Mouse (Mus musculus) frontal cortex, adult (tissue): ENCODE measurements at regions not wholly inside any gene's neighbourhood (a gene's known extent, or its start where the extent isn't known, plus 50 kb on each side); places are given as distances from the start of the nearest gene placed in this dataset.

Experiments
- ATAC-seq: cut with Nextera tagmentation; 2 replicates; pipeline ENCODE4 v1.9.2; 2017; ENCODE audit warnings: mild to moderate bottlenecking, moderate library complexity, mixed read lengths; ENCODE audit not compliant: low TSS enrichment

DNA sequence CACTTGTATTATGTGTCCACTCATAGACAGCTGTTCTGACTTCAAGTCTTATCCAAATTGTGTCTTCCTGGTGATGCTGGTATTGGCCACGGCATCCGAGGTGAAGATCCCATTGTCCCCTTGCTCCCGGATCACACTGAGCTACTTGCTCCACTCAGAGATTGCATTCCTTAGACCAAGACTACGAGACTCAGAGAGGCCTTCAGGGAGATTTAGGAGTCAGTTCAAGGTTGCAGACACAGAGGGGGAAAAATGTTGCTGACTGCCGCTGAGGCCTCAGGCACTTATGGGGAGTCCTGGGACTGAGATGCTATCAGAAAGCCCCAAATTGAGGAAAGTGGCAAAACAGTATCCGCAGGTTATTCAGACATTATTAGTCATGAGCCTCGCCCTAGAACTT lies 183.9 kb downstream of the Ly86 start:
- ATAC-seq = no peak

DNA sequence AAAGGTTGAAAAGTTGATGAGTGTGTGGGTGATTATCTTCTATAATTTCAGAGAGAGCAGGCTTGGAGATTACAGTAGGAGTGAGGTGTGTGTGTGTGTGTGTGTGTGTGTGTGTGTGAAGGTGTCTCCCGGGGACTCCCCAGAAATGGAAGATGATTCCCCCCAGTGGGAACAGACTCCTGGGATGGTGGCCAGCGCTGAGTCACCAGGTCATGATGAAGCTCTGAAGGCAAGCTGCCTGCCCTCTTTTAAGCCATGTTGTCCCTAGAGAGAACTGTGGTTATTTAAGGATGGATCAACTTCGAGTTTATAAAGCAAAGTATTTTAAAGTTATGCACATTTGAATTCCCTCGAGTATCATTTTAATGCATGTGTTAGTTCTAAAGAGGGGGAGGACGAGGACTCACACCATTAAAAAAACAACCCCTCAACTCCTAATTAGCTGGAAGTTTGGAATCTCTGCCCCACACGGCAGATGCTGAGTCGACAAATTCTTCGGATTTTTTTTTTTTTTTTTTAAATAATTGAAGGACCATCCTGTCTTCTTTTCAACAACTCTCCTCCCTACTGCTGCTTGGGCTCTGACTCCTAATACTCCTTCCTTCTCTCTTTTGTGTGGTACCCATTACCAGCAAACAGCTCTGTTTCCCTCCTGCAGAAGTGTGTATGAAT lies 186.6 kb downstream of the Ly86 start:
- ATAC-seq = no peak

DNA sequence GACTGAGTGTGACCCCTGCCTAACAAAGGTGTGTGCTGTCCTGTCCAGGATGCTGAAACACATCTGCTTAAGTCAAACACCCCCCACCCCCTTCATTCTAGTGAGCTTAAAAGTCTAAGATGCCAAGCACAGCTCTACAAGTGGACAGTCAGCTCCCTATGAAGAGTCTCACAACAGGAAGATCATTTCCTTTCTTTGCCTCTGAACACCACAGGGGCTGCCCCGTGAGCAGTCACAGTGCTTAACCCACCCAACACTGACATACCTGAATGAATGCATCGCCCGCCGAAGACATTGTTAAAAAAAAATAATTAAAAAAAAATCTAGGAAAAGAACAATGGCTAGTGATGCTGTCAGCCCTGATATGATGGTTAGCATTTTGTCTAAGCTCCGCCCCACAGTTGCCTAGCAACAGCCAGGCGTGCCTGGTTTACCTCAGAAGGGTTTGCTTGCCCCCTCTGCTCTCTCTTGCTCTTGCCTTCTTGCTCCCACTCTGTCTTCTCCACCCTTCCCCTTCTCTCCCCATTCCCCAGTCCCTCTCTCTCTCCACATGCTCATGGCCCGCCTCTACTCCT lies 187.7 kb downstream of the Ly86 start:
- ATAC-seq = no peak

DNA sequence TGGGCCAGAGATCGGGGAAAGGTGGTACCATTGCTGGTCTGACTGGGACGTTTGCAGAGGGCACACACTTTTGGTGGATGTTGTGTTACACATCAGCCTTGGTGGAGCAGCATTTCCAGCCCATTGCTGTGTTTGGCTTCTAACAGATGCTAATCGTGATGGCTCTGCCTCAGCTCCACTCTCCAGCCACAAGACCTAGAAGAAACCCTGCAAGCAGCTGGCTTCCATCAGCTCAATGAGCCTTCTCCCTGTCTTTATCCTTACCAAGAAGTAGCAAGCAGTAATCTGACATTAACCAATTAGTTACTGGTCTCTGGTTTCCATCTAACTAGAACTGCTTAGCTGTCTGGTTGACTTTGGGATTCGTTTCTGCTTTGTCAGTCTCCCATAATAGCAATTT lies 188.8 kb downstream of the Ly86 start:
- ATAC-seq = no peak

DNA sequence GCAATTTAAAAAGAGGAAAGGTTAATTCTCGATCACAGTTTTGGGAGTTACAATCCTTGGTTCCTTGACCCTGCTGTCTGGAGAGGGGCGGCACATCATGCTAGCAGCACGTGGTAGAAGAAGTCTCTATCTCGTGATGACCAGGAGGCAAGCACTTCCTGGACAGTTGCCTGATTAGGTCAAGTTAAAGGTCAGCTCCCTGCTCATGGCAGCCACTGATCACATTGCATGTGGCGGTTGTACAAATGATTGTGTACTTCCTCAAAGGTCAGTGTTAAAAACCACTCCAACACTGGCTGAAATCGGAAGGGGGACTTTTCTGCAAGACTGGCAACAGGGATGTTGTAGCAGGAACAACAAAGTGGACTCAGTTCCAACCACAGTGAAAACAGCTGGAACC lies 192.3 kb downstream of the Ly86 start:
- ATAC-seq = no peak

DNA sequence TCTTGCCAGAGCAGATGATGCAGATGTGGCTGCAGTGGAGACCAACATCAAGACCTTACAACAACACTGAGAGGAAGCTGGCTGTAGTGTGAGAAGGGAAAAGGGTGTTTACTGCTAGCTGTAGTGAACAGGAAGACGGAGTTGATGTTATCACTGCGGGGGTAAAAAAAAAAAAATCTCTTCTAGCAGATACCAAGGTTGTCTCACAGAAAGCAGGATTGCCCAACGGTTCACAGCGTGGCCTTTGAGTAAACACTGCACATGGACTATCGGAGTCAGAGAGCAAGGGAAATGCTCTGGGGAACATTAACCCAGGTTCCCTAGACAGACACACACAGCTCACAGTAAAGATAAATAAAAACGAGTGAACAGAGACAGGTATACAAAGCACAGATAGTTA lies 192.8 kb downstream of the Ly86 start:
- ATAC-seq = no peak

DNA sequence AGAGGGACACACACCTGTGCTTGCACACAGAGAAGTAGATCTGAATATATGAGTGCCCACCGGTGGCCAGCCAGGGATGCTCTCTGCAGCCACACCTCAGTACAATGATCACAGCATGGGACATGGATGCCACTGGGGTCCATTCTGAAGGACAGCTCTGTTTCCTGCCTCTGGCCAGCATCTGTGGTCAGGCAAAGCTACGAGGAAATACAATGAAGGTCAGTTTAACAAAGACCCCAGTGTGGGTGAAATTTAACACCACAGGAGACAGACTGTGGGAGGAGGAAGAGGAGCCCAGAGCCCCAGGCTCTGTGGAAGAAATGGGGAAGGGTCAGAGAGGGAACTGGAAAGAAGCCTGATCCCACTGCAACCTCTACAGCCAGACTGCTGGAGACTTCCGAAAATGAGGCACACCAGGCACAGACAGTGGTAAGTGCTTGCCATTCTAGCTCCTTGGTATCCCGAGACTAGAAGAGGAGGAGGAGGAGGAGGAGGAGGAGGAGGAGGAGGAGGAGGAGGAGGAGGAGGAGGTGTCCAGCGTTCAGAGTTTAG lies 196.0 kb downstream of the Ly86 start:
- ATAC-seq = no peak

DNA sequence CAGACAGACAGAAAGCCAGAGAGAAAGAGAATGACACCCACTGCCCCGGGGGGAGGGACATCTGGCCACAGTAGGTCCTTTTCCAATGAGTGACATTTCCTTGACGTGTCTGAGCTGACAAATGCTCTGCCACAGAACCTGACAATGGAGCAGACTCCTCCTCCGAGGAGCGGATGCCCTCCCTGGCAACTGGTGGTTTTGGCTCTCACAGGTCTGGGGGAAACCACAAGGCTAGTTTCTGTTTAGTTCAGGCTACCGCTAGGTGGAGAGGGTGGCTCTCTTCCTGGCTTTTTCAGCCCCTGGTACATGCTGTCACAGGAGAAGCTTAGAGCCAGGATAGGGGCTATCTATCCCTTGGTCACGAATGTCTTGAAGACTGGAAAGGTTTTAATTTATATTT lies 196.7 kb downstream of the Ly86 start:
- peak; percentile 78 for ATAC-seq

DNA sequence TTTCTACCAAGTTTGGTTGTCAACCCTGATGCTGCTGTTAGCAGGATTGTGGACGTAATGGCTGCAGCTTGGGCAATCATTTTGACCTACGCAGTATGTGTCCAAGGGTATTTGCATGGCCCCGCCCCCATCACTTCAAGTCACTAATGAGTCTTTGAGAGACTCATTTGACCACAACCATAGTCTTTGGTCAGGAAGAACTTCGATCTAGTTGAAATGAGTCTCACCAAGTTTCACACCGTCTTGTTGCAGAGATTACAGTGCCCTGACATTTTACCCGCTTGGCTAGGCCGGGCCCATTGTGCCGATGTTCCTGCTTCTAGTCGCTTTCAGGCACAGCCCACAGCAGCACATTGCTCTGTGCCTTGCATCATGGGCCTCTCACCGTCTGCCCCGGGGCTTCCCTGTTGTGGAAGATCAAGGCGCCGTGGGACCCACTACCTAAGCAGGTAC lies 197.8 kb downstream of the Ly86 start:
- no peak for ATAC-seq

DNA sequence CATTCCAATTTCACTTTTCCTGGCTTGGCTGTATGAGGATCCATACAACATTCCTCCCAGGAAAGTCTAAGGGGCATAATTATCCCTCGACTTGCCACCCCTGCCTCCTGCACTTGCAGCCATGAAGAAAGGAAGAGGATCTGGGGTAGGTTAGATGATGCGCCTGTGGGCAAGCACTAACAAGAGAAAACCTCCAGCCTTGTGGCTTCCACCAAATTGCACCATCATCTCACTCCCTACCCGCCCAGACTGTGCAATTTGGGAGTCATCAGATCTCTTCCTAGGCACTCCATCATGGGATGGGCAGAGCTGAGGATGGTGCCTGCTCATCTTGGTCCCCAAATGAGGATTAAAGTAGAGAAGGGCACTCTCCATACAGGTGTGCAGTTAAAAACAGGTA lies 198.8 kb downstream of the Ly86 start:
- no peak for ATAC-seq

DNA sequence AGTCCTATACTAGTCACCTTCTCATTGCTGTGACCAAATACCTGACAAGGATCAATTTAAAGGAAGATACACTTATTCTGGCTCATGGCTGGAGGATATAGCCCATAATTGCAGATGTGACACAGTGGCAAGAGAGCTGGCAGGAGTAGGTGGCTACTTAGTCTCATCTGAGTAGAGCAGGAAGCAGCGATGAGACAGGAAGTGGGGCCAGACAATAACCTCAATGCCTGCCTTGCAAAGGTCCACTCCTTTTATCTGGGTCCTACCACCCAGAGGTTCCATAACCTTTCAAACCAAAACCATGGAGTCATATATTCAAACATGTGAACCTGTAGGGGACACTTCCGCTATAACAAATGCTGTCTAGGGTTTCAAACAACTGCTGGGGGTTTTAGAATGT lies 199.7 kb downstream of the Ly86 start:
- ATAC-seq = no peak

DNA sequence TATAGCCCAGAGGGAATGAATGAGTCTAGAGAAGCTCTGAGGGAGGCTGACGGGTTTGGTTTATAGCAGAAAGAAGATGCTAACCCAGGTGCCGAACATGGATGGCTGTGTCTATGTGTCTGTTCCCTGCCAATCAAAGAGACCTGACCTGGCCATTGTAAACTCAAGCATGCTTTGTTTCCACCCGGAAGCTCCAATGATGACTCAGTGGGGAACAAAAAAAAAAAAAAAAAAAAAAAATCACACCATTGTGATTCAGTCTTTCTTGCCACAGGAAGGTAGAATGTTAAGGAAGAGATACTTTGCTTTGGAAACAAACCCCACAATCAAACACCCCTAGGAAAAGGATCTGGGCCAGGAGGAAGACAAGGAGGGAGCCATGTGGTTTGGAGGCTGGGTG lies 201.5 kb downstream of the Ly86 start:
- ATAC-seq = no peak

DNA sequence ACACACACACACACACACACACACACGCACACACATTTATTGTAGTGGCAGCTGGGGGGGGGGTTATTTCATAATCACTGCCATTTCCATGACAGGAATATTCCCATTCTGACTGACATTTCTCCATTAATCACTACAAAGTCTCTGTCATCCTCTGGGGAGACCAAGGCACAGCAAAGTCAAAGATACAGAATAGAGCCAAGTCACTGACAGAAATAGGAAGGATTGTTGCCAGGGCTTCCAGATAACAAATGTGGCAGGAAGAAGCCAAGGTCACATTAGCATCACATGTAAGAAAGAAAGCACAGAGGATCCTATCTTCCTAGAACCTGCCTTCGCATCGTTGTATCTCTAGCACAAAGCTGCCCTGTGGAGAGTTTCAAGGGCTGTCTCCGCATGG lies 205.6 kb downstream of the Ly86 start:
- no peak for ATAC-seq

DNA sequence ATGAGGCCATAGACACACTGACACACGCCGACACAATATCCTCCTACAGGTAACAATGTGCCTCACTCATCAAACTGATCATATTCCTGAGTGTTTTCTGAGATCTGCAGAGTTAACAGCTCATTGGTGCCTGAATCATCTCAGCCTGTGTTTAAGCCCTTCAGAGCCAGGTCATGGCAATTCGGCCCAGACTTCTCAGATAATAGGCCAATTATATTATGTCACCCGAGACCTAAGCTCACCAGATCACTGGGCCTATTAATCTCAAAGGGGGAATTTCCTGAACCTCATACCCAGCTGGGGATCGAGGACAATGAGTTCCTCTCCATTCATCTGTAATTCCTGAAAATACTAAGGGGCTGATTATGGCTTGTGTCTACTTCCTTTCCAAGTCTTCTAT lies 208.4 kb downstream of the Ly86 start:
- ATAC-seq = no peak

DNA sequence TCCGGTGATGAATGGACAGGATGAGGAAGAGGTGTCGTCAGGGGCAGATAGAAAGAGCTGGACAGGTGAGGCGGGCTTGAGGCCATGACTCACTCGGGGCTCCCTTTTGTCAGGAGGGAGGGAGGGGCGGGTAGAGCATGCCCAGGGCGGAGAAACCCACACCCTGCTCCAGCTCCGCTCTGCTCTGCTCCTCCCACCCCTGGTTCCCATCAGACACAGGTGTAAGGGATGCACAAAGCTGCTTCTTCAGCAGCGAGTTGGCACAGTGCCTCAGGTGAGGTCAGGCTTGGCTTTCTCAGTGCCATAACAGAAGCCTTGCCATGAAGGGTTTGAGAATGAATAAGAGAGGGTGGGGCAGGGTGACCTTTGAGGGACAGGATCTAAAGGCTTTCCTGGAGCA lies 212.2 kb downstream of the Ly86 start:
- ATAC-seq = no peak

DNA sequence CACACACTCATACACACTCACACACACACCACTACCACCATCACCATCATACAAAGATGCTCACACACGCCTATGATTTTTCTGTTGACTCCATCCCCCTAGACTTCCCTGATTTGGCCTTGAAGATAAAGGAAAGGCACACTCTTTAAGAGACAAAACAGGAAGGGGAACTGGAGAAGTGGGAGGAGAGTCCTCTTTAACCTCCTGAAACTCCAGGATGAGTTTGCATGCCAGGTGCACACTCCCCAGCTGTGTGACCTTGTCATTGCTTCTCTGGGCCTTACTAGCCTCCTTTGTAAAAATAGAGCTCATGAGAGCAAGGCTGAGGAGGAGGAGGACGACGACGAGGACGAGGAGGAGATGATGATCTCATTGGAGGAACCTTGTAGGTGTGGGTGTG lies 212.8 kb downstream of the Ly86 start:
- no peak for ATAC-seq

DNA sequence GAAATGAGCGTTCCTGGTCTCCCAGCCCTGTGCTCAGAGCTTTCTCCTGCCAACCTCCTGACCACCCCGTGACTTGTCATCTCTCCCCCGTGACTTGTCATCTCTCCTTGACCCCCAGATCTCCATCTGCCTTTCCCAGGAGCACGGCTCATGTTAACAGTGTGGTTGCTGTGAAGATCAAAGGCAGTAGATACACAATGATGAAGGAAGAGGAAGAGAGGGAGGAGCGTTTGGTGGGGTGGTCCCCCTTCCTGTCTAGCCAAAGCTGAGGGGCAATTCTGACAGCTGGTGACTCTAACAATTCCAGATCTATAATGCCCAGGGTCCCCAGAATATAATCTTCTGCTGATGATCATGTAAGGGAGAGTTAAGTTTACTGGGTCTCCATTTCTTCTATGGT lies 214.0 kb downstream of the Ly86 start:
- ATAC-seq = no peak

DNA sequence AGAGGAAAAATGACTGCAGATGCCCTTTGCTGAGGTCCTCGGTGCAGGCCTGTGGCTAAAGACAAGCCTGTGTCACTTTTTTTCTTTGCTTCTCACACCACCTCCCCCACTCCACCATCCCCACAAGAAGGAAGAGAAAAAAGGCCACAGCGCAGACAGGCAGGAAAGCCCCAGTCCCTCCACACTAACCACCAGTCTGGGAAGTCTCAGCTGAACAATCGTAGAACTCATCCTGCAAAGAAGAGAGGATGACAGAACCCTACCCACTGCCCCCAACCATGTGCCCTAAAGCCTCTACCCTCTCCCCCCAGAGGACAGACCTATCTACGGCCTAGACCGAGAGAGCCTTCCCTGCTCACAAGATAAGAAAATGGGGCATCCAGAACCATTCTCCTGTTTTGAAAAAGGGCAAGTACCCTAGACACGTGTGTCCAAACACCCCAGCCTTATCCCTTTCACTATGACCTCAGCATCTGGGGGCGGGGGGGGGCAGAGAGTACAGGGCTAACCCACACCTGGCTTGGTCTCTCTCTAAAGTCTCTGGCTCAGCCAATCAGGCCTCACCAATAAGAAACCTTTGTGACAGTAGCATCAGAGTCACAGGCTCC lies 214.8 kb downstream of the Ly86 start:
- no peak for ATAC-seq

DNA sequence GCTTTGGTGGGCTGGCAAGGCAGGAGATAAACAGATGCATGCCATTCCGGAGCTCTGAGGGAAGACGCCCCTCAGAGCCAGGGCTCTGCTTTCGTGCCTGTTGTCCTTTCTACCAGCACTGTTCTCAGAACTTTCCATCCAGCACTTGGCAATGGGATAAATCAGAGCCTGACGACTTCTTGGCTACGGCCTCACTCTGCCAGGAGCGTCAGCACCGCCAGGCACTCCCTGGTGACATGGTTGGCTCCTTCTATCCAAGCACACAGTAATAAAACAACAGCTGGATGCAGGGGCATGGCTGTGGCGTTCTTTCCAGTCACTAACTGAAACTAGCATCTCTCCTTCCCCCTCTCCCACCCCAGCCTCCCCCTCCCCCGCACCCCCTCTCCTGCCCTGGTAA lies 215.4 kb downstream of the Ly86 start:
- ATAC-seq = no peak

DNA sequence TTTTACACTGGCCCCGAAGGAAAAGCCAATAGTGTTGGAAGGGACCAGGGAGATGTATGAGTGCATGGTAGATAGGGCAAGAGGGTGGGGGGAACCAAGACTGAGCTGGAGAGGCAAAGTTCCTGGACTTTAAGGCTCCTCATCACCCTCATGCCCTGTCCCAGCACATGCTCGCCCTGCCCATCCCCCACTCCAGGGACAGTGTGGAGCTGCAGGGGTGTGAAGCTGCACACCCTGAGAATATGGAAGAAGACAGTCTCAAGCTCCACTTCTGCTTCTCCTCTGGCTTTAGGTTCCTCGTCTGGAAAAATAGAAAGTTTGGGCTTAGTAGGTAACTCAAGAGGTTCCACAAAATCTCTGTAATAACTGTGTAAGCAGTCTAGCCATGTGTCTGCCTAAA lies 215.8 kb downstream of the Ly86 start:
- no peak for ATAC-seq

DNA sequence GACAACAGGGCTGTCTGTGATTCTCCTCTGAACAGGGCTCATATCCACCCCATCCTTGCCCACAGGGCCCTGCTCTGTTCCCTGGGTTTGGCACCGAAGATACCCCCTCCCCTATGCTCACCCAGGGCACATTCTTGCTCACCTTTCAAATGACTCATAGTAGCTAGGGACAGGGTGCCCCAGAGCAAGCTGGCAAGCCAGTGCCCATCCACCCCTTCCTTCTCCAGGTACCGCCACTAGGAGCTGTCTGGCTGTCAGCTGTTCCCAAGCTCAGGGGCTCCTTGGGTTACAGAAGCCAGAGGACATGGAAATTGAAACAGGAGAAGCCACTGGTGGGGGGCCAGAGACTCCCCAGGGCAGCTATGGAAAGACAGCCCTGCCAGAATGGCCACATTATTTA lies 216.4 kb downstream of the Ly86 start:
- no peak for ATAC-seq

DNA sequence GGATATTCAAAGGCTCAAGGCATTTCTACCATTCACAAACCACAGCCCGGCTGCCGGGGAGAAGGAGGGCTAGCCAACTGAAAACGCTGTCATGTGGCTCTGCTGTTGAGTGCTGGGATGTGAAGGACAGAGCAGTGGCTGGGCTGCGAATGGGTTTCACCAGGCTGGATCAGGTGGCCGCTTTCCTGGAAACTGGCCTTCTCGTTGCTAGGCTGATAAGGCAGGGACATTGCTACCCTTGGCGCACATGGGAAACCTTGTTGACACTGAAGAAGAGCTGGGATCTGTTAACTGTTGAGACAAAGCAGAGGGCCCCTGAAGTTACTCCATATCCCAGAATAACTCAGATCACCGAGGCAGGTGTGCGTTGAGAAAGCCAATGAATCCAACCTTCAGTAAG lies 216.1 kb upstream of the Rreb1 start:
- ATAC-seq = no peak

DNA sequence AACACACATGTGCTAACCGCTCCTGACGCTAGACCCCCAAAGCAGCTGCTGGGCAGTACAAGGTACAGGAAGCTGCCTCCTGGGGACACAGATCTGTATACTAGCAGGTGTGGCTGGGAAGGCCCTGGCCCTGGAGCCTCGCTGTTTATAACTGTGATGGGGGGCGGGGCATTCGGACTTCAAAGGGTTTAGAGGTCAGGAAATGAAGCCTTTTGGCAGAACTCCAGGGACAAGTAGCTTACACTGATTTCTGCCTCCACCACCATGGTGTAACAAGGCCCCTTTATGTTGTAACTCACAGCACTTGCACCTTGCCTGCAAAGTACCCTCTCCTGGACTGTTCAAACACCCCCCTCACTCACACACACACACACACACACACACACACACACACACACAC lies 215.5 kb upstream of the Rreb1 start:
- no peak for ATAC-seq
